Mouse (Mus musculus): Measurements from ENCODE around the gene Cyp17a1. TPM values are rescaled to one million over a fixed set of nuclear protein-coding genes. Genes with fewer than 3 reads are reported as not detected.

Gene Cyp17a1
- total and polyA plus RNA-seq, 2 experiments, result 85.1 to 193 TPM

DNA sequence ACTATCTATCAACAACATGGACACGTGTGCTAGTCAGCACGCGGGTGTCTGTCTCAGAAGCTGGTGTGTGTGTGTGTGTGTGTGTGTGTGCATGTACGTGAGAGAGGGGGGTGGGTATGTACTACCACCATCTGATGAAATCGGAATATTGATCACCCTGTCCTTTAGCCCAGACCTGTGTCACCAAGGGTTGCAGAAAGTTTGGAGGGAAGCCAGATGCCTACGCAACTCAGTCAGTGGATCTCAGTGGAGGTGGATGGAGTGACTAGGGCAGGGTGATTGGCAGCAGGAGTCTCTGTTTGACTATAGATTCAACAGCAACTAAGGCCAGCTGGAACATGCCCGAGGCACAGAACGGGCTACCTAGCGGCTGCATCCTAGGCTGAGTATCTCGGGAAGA lies 4.7 kb downstream of the Cyp17a1 start:
- 0 out of 2 replicates have a peak overlapping the region, but pooled peaks have one; percentile 0 for H3K4me3 ChIP-seq (ENCODE audit: insufficient read depth, low read depth, low read length)
- 26% methylated on average over 10 of the region's 10 CpGs for WGBS
- peak overlapping the region; percentile 19 for H3K9ac ChIP-seq (ENCODE audit: low read depth, low read length)
- peaks cover 30% of the 10 kb centered on the region for H3K4me1 ChIP-seq (ENCODE audit: control insufficient read depth, insufficient read depth, low read length)
- H3K27ac ChIP-seq (replicated peaks; ENCODE audit: insufficient read depth, low read depth, low read length), result peak overlapping the region; percentile 73
- no peaks in the 10 kb centered on the region for H3K27me3 ChIP-seq (ENCODE audit: control insufficient read depth, insufficient read depth, low read length)
- no peak for TF ChIP-seq CTCF (IDR thresholded peaks at IDR 0.05; ENCODE audit: low read depth, low read length)
- no peak for TF ChIP-seq POLR2A (IDR thresholded peaks at IDR 0.05; ENCODE audit: extremely low read depth, insufficient read depth, low read length)
- H3K36me3 ChIP-seq (ENCODE audit: control insufficient read depth, insufficient read depth, low read length), result no peaks in the 10 kb centered on the region
- no peaks in the 10 kb centered on the region for H3K79me2 ChIP-seq (ENCODE audit: control insufficient read depth, insufficient read depth, low read length)
- peak; percentile 100 for DNase-seq (ENCODE audit: extremely low read depth, low read depth, low spot score)

DNA sequence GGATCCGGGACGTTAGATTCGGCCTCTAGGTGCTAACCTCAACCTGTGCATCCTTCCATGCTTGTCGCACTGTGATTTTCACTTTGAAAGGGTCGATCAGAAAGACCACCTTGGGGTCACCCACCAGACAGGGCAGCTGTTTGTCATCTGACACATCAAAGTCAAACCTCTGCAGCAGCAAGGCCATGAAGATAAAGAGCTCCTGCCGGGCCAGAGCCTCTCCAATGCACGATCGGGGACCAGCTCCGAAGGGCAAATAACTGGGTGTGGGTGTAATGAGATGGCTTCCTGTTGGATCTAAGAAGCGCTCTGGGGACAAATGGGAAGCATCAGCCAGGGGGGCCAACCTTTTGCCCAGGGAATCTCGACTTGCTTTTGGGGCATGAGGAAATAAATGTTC lies 5.7 kb downstream of the Cyp17a1 start:
- Histone ChIP-seq H3K27ac (replicated peaks; ENCODE audit: insufficient read depth, low read depth, low read length) (peak overlapping the region; percentile 73), H3K4me1 (ENCODE audit: control insufficient read depth, insufficient read depth, low read length) (peaks cover 27% of the 10 kb centered on the region), H3K27me3 (ENCODE audit: control insufficient read depth, insufficient read depth, low read length) (no peaks in the 10 kb centered on the region), H3K4me3 (ENCODE audit: insufficient read depth, low read depth, low read length) (no peak overlapping the region), H3K79me2 (ENCODE audit: control insufficient read depth, insufficient read depth, low read length) (no peaks in the 10 kb centered on the region), H3K9ac (ENCODE audit: low read depth, low read length) (no peak overlapping the region), H3K36me3 (ENCODE audit: control insufficient read depth, insufficient read depth, low read length) (no peaks in the 10 kb centered on the region)
- WGBS, result 41% methylated on average over 11 of the region's 11 CpGs
- TF ChIP-seq POLR2A (IDR thresholded peaks at IDR 0.05; ENCODE audit: extremely low read depth, insufficient read depth, low read length), result no peak
- no peak for TF ChIP-seq CTCF (IDR thresholded peaks at IDR 0.05; ENCODE audit: low read depth, low read length)
- DNase-seq (ENCODE audit: extremely low read depth, low read depth, low spot score), result no peak

DNA sequence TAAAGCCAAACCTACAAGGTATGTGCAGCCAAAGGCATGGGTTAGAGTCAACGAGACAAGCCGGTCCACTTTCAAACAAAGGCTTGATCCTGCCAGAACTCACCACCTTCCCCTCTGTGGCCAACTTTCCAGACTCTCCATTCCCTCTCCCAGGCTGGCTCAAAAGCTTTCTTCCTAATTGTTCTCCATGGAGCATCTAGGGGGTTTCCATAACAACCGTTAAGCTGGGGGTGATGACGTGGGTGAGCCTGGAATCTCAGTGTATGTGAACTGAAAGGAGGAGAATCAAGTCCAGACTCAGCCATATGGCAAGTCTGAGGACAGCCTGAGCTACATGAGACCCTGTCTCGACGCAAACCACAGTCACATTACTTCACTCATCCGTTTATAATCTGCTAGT lies 7.5 kb downstream of the Cyp17a1 start:
- WGBS, result 84% methylated on average over 7 of the region's 7 CpGs
- Histone ChIP-seq H3K27ac (replicated peaks; ENCODE audit: insufficient read depth, low read depth, low read length) (no peak overlapping the region), H3K36me3 (ENCODE audit: control insufficient read depth, insufficient read depth, low read length) (no peaks in the 10 kb centered on the region), H3K4me3 (ENCODE audit: insufficient read depth, low read depth, low read length) (no peak overlapping the region), H3K27me3 (ENCODE audit: control insufficient read depth, insufficient read depth, low read length) (no peaks in the 10 kb centered on the region), H3K79me2 (ENCODE audit: control insufficient read depth, insufficient read depth, low read length) (no peaks in the 10 kb centered on the region), H3K4me1 (ENCODE audit: control insufficient read depth, insufficient read depth, low read length) (peaks cover 31% of the 10 kb centered on the region), H3K9ac (ENCODE audit: low read depth, low read length) (no peak overlapping the region)
- no peak for TF ChIP-seq POLR2A (IDR thresholded peaks at IDR 0.05; ENCODE audit: extremely low read depth, insufficient read depth, low read length)
- no peak for TF ChIP-seq CTCF (IDR thresholded peaks at IDR 0.05; ENCODE audit: low read depth, low read length)
- DNase-seq (ENCODE audit: extremely low read depth, low read depth, low spot score), result peak; percentile 5

DNA sequence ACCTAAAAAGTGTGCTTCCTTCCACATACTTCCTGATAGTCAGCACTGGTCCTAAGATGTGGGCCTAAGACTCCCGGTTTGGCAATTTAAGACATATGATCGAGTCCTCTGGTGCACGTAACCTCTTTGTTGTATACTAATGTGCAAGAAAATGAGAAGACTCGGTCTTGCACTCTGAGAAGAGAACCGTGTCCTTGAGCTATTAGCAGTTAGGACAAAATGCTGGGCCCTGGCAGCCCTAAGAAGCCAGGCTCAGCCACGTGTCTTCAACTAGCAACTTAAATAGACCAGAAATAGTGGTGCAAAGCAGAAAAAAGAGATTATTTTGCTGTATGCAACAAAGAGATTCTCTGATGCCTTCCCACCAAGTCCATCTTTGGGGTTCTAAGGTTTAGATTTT lies 10.2 kb downstream of the Cyp17a1 start:
- 89% methylated on average over 6 of the region's 6 CpGs for WGBS
- Histone ChIP-seq H3K4me1 (ENCODE audit: control insufficient read depth, insufficient read depth, low read length) (peaks cover 37% of the 10 kb centered on the region), H3K27ac (replicated peaks; ENCODE audit: insufficient read depth, low read depth, low read length) (no peak overlapping the region), H3K79me2 (ENCODE audit: control insufficient read depth, insufficient read depth, low read length) (no peaks in the 10 kb centered on the region), H3K27me3 (ENCODE audit: control insufficient read depth, insufficient read depth, low read length) (no peaks in the 10 kb centered on the region), H3K9ac (ENCODE audit: low read depth, low read length) (no peak overlapping the region), H3K4me3 (ENCODE audit: insufficient read depth, low read depth, low read length) (no peak overlapping the region), H3K36me3 (ENCODE audit: control insufficient read depth, insufficient read depth, low read length) (no peaks in the 10 kb centered on the region)
- no peak for DNase-seq (ENCODE audit: extremely low read depth, low read depth, low spot score)
- TF ChIP-seq POLR2A (IDR thresholded peaks at IDR 0.05; ENCODE audit: extremely low read depth, insufficient read depth, low read length), result no peak
- no peak for TF ChIP-seq CTCF (IDR thresholded peaks at IDR 0.05; ENCODE audit: low read depth, low read length)

DNA sequence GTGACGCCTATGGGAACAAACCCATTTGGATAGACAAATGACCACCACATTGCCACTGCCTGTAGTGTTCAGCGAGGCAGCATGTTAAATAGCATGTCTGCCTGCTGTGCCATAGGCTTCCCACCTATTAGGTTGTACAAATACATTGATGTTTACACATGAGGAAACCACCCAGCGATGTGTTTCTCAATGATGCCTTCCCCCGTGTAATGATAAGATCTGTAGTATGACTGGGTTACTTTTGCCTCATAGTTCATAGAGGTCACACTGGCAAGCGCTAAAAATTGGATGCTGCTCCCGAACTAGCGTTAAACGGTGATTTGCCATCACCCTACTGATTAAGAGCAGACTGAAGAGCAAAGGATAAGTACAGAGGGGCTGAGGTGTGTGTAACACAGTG lies 10.8 kb downstream of the Cyp17a1 start:
- peak; percentile 89 for DNase-seq (ENCODE audit: extremely low read depth, low read depth, low spot score)
- Histone ChIP-seq H3K4me3 (ENCODE audit: insufficient read depth, low read depth, low read length) (no peak overlapping the region), H3K79me2 (ENCODE audit: control insufficient read depth, insufficient read depth, low read length) (no peaks in the 10 kb centered on the region), H3K4me1 (ENCODE audit: control insufficient read depth, insufficient read depth, low read length) (peaks cover 33% of the 10 kb centered on the region), H3K9ac (ENCODE audit: low read depth, low read length) (no peak overlapping the region), H3K27ac (replicated peaks; ENCODE audit: insufficient read depth, low read depth, low read length) (no peak overlapping the region), H3K36me3 (ENCODE audit: control insufficient read depth, insufficient read depth, low read length) (no peaks in the 10 kb centered on the region), H3K27me3 (ENCODE audit: control insufficient read depth, insufficient read depth, low read length) (no peaks in the 10 kb centered on the region)
- TF ChIP-seq POLR2A (IDR thresholded peaks at IDR 0.05; ENCODE audit: extremely low read depth, insufficient read depth, low read length), result no peak
- TF ChIP-seq CTCF (IDR thresholded peaks at IDR 0.05; ENCODE audit: low read depth, low read length), result no peak
- WGBS, result 29% methylated on average over 8 of the region's 8 CpGs

DNA sequence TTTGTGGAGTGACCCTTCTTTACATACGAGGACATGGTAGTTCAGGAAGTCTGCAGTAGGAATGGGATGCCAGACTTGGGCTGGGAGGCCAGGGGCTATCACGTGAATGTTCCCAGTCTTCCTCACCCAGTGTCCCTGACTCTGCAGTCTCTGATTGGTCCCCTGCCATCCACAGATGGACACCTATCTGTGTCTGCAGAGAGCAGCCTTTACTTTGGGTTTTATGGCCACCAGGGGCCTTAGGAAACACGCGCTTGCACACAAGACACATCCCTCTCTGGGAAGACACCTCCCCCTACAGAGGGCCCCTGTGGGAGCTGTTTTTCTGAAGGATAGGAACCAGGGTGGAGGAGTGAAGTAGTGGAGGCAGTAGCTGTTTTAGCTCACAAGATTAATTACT lies 11.5 kb downstream of the Cyp17a1 start:
- Histone ChIP-seq H3K4me1 (ENCODE audit: control insufficient read depth, insufficient read depth, low read length) (peaks cover 30% of the 10 kb centered on the region), H3K4me3 (ENCODE audit: insufficient read depth, low read depth, low read length) (no peak overlapping the region), H3K79me2 (ENCODE audit: control insufficient read depth, insufficient read depth, low read length) (no peaks in the 10 kb centered on the region), H3K27me3 (ENCODE audit: control insufficient read depth, insufficient read depth, low read length) (no peaks in the 10 kb centered on the region), H3K36me3 (ENCODE audit: control insufficient read depth, insufficient read depth, low read length) (no peaks in the 10 kb centered on the region), H3K9ac (ENCODE audit: low read depth, low read length) (no peak overlapping the region), H3K27ac (replicated peaks; ENCODE audit: insufficient read depth, low read depth, low read length) (no peak overlapping the region)
- no peak for DNase-seq (ENCODE audit: extremely low read depth, low read depth, low spot score)
- no peak for TF ChIP-seq CTCF (IDR thresholded peaks at IDR 0.05; ENCODE audit: low read depth, low read length)
- no peak for TF ChIP-seq POLR2A (IDR thresholded peaks at IDR 0.05; ENCODE audit: extremely low read depth, insufficient read depth, low read length)
- WGBS, result 63% methylated on average over 4 of the region's 4 CpGs

Data from liver, adult 2 months (tissue).